Mouse (Mus musculus) limb, embryonic 13.5 days (tissue): ENCODE measurements around the gene 1110008L16Rik. TPM values are rescaled to one million over a fixed set of nuclear protein-coding genes. Genes with fewer than 3 reads are reported as not detected.
"Not testable (repeated sequence)": the region's sequence is repeated elsewhere in the genome, so short reads cannot be mapped to it uniquely, and the experiment has no call there.

Source experiments
- ATAC-seq: fragments of 200-750 bp; cut with Nextera tagmentation; 2 replicates; pipeline ENCODE4 v1.8.0; 2017; ENCODE audit warnings: low read depth, moderate number of reproducible peaks, moderate TSS enrichment; ENCODE audit not compliant: low FRiP score
- H3K27ac ChIP-seq: fragments of 300-500 bp; sonication (generic); 2 replicates; pipeline ENCODE4 v1.5.1; 2015; ENCODE audit warnings: inconsistent platforms, mild to moderate bottlenecking, moderate library complexity
- H3K27me3 ChIP-seq: fragments of 300-500 bp; sonication (generic); 2 replicates; pipeline ENCODE4 v1.6.1; 2015; ENCODE audit warnings: mild to moderate bottlenecking, inconsistent platforms
- H3K36me3 ChIP-seq: fragments of 300-500 bp; sonication (generic); 2 replicates; pipeline ENCODE4 v1.6.1; 2015; ENCODE audit warnings: inconsistent platforms, mild to moderate bottlenecking, moderate library complexity
- H3K4me1 ChIP-seq: fragments of 300-500 bp; sonication (generic); 2 replicates; pipeline ENCODE4 v1.6.1; 2015; ENCODE audit warnings: inconsistent platforms
- H3K4me2 ChIP-seq: fragments of 300-500 bp; sonication (generic); replicated peaks from 2 replicates; pipeline ENCODE4 v1.6.1; 2015; ENCODE audit warnings: inconsistent platforms, mild to moderate bottlenecking, moderate library complexity
- H3K4me3 ChIP-seq: fragments of 300-500 bp; sonication (generic); 2 replicates; pipeline ENCODE4 v1.5.1; 2015; ENCODE audit warnings: moderate library complexity, mild to moderate bottlenecking, inconsistent platforms
- H3K9ac ChIP-seq: fragments of 300-500 bp; sonication (generic); 2 replicates; pipeline ENCODE4 v1.6.1; 2015; ENCODE audit warnings: mild to moderate bottlenecking, inconsistent platforms
- H3K9me3 ChIP-seq: fragments of 300-500 bp; sonication (generic); 2 replicates; pipeline ENCODE4 v1.6.1; 2016; ENCODE audit warnings: inconsistent platforms
- WGBS: fragments of 180-500 bp; shearing (Covaris S2); methylation state at CpG from one replicate; pipeline ENCODE4 v1.1.7; 2015; 5-methylcytosine and 5-hydroxymethylcytosine counted together
- polyA plus RNA-seq: library from polyadenylated mRNA; unstranded; fragments of >200 nt; fragmentation: Nextera tagmentation; extraction: Ambion mirVana; gene quantifications from 2 replicates; pipeline ENCODE4 v1.2.1, GENCODE M21; 2015

1110008L16Rik gene
- polyA plus RNA-seq, 1 experiment from 2014 or later = 14.9 TPM

DNA sequence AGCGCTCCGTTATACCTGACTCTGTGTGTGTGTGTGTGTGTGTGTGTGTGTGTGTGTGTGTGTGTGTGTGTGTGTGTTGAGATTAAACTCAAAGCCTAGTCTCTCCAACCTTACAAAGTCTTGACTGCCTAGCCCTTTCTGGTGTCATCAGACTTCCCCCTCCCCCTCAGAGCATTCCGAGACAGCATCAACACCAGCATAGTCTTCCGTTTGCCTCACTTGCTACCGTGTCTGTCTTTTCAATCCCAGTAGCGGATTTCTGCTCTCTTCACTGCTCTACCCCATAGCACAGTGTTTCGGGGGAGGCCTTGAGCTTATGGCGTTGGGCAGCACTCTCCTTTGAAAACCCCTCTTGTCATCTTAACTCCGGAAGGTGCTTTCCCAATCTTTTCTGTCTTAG lies 87.1 kb downstream of the 1110008L16Rik start:
- no peak for ATAC-seq
- Histone ChIP-seq H3K36me3 (peaks cover 4% of the 10 kb centered on the region; the same call in 1 of the 2 replicates), H3K9me3 (no peaks in the 10 kb centered on the region), H3K4me2 (no peak overlapping the region), H3K27ac (no peak overlapping the region), H3K4me1 (peaks cover 25% of the 10 kb centered on the region), H3K9ac (no peak overlapping the region), H3K27me3 (no peaks in the 10 kb centered on the region), H3K4me3 (no peak overlapping the region)
- 80% methylated on average over 9 of the region's 9 CpGs for WGBS

DNA sequence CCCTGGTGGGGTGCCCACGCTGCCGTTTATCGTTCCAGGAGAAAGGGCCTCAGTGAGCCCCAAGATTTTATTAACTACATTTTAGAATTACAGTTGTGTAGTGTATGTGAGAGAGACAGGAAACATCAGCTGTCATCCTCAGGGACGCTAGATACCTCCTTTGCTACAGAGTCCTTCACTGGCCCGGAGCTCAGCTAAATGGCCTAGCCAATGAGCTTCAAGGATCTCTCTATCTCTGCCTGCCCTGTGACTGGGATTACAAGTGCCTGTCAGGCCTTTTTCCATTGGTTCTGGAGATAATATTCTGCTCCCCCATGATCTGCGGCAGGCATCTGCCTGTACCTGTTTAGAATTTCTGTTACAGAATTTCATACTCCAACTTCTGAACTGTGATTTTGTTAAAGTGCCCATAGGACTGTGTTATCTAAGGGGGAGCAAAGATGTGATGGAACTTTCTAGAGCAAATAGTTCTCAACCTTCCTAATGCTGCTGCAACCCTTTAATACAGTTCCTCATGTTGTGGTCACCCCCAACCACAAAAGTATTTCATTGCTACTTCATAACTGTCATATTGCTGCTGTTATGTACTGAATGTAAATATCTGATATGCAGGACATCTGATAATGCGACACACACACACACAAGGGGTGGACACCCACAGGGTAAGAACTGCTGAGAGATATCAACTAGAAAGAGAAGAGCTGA lies 87.9 kb downstream of the 1110008L16Rik start:
- Histone ChIP-seq H3K36me3 (peaks cover 4% of the 10 kb centered on the region; the same call in 1 of the 2 replicates), H3K4me2 (no peak overlapping the region), H3K27ac (no peak overlapping the region), H3K4me1 (peaks cover 25% of the 10 kb centered on the region), H3K9ac (no peak overlapping the region), H3K4me3 (no peak overlapping the region), H3K9me3 (no peaks in the 10 kb centered on the region), H3K27me3 (no peaks in the 10 kb centered on the region)
- 79% methylated on average over 7 of the region's 7 CpGs for WGBS
- no peak for ATAC-seq

DNA sequence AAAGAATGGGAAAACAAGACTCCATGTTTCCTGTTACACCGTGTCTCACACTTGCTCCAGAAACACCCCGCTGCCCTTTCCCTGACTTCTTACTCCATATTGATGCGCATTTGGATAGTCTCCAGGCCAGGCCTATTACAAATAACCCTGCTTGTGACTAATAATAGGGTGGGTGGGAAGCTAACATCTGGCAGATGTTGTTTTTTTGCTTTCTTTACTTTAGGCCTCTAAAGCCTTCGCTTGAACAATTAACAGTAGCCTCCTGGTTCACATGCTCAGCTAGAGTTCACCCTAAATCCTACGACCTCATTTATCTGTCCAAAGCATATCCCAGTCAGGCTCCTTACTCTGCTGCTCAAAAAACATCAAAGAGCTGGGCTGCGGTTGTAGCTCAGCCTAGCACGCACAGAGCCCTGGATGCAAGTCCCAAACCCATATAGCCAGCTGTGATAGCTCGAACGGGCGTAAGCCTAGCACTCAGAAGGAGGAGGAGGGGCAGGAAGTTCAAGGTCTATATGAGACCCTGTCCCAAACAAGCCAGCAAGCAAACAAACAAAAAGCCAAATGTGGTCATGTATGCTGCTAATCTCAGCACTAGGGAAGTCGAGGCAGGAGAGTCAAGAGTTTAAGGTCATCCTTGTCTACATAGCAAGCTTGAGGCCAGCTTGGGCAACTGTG lies 88.5 kb downstream of the 1110008L16Rik start:
- H3K4me1 ChIP-seq = peaks cover 25% of the 10 kb centered on the region
- no peak overlapping the region for H3K9ac ChIP-seq
- WGBS = 57% methylated on average over 11 of the region's 11 CpGs
- H3K36me3 ChIP-seq = no peaks in the 10 kb centered on the region
- no peak overlapping the region for H3K27ac ChIP-seq
- no peaks in the 10 kb centered on the region for H3K9me3 ChIP-seq
- H3K4me2 ChIP-seq = no peak overlapping the region
- no peak overlapping the region for H3K4me3 ChIP-seq
- no peak for ATAC-seq
- no peaks in the 10 kb centered on the region for H3K27me3 ChIP-seq

DNA sequence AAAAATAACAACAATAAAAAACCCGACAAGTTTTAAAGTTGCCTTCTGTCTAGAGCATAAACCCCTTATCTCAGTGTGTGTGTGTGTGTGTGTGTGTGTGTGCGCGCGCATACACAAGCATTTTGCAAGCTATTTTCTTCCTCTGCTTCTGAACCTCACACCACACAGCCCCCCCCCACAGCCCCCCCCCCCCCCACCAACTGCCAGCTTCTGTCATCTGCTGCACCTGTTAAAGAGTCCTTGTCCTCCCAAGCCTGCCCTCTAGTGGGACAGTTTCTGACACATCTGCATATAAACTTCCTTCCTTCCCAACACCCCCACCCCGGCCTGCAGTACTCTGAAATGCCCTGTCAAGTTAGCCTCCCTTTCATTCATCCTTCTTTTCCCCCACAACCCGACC lies 89.1 kb downstream of the 1110008L16Rik start:
- 69% methylated on average over 6 of the region's 6 CpGs for WGBS
- H3K36me3 ChIP-seq = no peaks in the 10 kb centered on the region
- H3K27me3 ChIP-seq = no peaks in the 10 kb centered on the region
- no peak overlapping the region for H3K9ac ChIP-seq
- no peak overlapping the region for H3K27ac ChIP-seq
- ATAC-seq = no peak
- no peak overlapping the region for H3K4me2 ChIP-seq
- no peak overlapping the region for H3K4me3 ChIP-seq
- peaks cover 25% of the 10 kb centered on the region for H3K4me1 ChIP-seq
- no peaks in the 10 kb centered on the region for H3K9me3 ChIP-seq

DNA sequence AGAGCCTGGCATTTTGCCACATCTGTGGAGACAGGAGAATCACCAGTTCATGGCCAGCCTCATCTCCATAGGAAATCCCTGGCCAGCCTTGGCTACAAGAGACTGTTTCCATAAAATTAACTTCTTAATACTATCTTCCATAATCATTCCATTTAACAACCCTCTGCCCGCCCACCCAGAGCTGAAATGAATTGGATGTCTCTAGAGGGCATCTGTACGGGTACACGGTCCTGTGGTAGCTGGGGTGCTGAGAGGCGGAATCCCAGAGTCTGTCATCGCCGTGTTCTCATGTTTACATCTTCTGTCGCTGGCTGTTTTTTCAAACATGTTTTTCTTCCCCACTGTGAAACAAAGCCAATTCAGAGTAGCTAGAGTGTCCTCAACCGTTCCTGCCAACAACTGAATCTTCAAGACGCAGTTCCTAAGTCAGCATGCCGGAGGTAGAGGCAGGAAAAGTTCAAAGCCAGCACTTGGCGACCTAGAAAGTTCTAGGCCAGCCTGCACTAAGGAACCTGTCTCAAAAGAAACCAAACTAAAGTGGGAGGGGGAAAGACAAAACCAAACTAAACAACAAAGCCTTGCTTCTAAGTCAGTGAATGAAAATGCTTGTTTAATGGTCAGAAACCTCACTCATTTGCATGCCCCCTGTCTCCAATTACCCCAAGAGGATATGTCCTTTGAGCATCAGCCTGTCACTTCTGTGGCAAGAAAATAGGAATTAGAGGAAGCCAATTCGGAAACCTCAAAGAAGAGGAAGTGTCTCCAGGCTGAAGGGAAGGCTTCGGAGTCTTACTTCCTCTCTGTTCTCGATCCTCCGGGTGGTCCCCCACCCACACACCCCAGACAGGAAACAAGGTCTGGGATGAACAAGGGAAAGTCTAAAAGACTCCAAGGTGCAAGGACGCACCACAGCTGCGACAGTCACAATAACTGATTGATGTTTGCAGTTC lies 90.0 kb downstream of the 1110008L16Rik start:
- Histone ChIP-seq H3K27me3 (no peaks in the 10 kb centered on the region), H3K36me3 (no peaks in the 10 kb centered on the region), H3K4me3 (no peak overlapping the region), H3K4me1 (peaks cover 19% of the 10 kb centered on the region), H3K9ac (no peak overlapping the region), H3K9me3 (no peaks in the 10 kb centered on the region), H3K4me2 (no peak overlapping the region), H3K27ac (no peak overlapping the region)
- no peak for ATAC-seq
- 81% methylated on average over 17 of the region's 17 CpGs for WGBS

DNA sequence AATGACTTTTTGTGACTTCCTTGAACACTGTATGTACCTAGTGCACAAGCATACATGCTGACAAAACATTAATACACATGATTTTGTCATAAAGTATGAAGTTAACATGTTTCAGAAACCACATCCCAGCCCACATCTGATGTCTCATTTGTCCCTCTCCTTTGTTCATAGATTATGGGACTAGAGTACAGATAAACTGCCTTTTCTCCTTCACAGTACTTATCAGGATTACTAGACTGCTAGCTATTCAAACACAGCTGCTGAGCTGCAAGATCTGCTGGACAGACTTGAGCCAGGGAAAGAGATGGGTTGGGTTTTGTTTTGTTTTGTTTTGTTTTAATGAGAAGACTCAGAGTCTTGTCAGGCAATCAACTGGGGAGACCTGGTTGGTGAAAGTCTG lies 92.7 kb downstream of the 1110008L16Rik start:
- H3K4me1 ChIP-seq = peaks cover 15% of the 10 kb centered on the region; the same call in 1 of the 2 replicates
- no peak overlapping the region for H3K9ac ChIP-seq
- no peak overlapping the region for H3K4me3 ChIP-seq

DNA sequence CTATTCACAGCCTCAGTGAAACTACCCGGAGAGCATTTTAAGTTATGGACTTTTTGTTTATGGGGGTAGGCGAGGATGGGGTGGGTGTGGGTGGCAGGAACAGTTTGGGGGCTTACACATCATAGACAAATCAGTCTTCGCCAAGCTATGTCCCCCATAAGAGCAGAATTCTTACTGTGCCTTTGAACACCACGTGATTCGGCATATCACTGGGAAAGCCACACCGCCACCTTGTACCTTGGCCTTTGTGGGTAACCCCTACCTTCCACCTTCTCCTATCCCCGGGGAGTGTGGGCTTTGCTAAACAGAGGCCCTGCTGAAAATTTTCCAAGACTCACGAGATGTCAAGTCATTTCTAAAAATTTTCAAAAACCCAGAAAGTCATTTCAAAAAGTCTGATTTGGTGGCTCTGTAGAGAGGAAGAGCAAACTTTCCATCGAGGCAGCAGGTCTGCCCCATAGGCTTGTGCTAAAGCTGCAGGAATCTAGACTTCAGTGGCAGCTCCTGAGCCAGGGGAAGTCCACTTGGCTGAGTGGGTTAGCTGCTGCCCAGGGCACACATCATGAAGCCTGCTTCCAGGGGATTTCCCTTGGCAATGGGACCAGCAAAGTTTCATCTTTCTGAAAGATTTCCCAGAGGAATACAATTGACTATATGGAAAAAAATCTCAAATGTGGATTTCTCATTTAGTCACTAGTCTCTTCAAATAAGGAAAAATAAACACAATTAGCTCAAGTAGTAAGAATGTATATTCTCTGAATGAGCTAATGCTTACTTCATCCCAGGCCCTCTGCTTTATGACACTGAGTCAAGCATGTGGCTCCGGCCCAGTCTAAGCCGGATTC lies 93.6 kb downstream of the 1110008L16Rik start:
- H3K4me2 ChIP-seq = no peak overlapping the region
- no peaks in the 10 kb centered on the region for H3K9me3 ChIP-seq
- H3K4me3 ChIP-seq = no peak overlapping the region
- H3K4me1 ChIP-seq = peaks cover 16% of the 10 kb centered on the region
- H3K27ac ChIP-seq = no peak overlapping the region
- ATAC-seq = no peak
- no peak overlapping the region for H3K9ac ChIP-seq
- 84% methylated on average over 11 of the region's 11 CpGs for WGBS
- H3K27me3 ChIP-seq = no peaks in the 10 kb centered on the region
- H3K36me3 ChIP-seq = no peaks in the 10 kb centered on the region

More for the DNA sequence above, 92.7 kb downstream of the 1110008L16Rik start:
- no peaks in the 10 kb centered on the region for H3K27me3 ChIP-seq
- no peaks in the 10 kb centered on the region for H3K36me3 ChIP-seq
- H3K27ac ChIP-seq = no peak overlapping the region
- no peaks in the 10 kb centered on the region for H3K9me3 ChIP-seq
- no peak overlapping the region for H3K4me2 ChIP-seq
- no peak for ATAC-seq

DNA sequence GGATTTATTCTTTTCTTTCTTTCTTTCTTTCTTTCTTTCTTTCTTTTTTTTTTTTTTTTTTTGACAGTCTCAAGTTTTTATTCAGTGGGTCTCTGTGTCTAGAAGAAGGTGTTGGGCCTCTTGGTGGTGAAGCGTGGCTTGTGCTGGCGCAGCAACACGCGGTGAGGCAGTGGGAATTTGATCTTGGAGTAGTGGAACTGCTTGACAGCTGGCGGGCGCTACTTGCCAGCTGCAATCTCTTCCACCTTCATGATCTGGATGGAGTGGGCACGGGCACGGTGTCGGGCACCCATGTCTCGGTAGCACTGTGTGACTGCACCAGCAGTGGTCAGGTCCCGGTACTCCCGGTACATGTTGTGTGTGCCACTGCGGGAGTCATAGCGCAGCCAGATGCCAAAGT lies 96.2 kb downstream of the 1110008L16Rik start:
- 89% methylated on average over 14 of the region's 14 CpGs for WGBS
- H3K27me3 ChIP-seq, ATAC-seq: not testable (repeated sequence)

DNA sequence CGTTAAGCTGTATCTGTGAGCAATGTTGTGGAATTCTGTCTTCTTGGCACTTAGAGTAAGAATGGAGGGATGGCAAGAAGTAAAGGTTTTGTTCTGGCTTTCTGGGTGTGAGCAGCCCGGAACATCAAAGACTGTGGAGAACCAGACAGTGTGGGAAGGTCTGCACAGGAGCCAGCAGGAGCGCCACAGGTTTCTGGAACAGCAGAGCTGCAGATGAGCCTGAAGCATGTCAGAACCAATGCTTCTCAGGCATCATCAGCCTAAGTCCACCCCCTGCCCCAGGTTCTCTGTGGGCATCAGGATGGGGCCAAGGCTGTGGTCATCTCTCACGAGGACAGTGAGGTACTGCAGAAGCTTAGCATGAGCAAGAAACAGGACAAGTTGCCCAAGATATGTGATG lies 97.2 kb downstream of the 1110008L16Rik start:
- Histone ChIP-seq H3K9me3 (no peaks in the 10 kb centered on the region), H3K27me3 (no peaks in the 10 kb centered on the region), H3K4me3 (no peak overlapping the region), H3K27ac (no peak overlapping the region), H3K36me3 (no peaks in the 10 kb centered on the region), H3K4me1 (peaks cover 18% of the 10 kb centered on the region), H3K4me2 (no peak overlapping the region), H3K9ac (no peak overlapping the region)
- WGBS = 95% methylated on average over 4 of the region's 4 CpGs
- ATAC-seq = no peak

More for the DNA sequence above, 96.2 kb downstream of the 1110008L16Rik start:
- not testable (repeated sequence) for H3K4me2 ChIP-seq, H3K36me3 ChIP-seq, H3K27ac ChIP-seq, H3K9me3 ChIP-seq, H3K4me3 ChIP-seq, H3K9ac ChIP-seq
- H3K4me1 ChIP-seq = peaks cover 18% of the 10 kb centered on the region

DNA sequence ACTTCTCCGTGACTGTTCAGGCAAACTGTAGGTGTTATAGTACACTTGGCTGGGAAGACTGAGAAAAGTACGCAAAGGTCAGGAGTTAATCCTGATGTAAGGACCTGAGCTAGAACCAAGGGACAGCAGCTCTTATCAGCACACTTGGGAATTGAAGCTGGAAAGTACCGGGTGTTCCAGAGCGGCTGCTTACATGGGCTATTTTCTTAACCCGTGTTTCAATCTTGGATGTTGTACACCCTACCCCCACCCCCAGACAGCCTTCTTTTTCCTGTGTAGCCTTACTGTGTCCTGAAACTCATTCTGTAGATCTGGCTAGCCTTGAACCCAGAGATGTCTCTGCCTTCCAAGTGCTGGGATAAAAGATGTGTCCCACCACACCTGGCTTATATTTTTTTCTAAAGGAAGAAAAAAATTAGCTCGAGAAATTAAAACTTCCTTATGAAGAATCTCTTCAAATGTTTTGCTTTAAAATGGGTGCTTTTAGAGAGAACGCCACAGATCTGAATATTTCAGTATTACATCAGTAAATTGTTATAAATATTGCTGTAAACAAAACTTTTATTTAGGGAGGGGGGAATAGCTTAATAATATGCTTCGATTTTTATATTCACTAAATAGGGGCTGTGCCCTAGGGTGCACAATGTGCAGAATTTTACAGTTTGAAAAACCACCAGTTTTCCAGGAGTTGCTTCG lies 98.3 kb downstream of the 1110008L16Rik start:
- peaks cover 18% of the 10 kb centered on the region for H3K4me1 ChIP-seq
- H3K27me3 ChIP-seq = no peaks in the 10 kb centered on the region
- ATAC-seq = no peak
- H3K9ac ChIP-seq = peak overlapping the region; percentile 98
- H3K27ac ChIP-seq = peak overlapping the region; percentile 94
- peak overlapping the region; percentile 97 for H3K4me3 ChIP-seq
- no peaks in the 10 kb centered on the region for H3K9me3 ChIP-seq
- H3K36me3 ChIP-seq = no peaks in the 10 kb centered on the region
- 64% methylated on average over 9 of the region's 9 CpGs for WGBS
- peak overlapping the region; percentile 93 for H3K4me2 ChIP-seq
